Mouse (Mus musculus): Measurements from ENCODE around the gene Uchl5. TPM values are rescaled to one million over a fixed set of nuclear protein-coding genes. Genes with fewer than 3 reads are reported as not detected.
A peak's percentile ranks its signal among the peaks of the same experiment; 100 is the strongest.

The Uchl5 gene
- polyA plus RNA-seq, 1 experiment from 2014 or later: 74.6 TPM

DNA sequence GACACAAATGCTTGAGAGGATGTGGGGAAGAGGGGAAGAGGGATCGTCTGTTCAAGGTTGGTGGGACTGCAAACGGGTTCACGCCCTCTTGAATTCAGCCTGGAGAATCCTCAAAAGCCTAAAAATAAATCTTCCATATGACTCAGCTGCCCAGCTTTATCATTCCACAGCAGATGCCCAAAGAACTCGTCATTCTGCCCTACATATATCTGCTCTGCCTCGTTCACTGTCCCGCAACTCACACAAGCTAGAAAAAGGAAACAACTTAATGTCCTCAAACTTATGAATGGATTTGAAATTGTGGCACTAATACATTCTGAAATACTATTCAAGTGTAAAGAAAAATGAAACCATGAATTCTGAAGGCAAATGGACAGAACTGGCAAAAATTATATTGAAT lies 3.2 kb upstream of the Uchl5 start:
- Histone ChIP-seq H3K27me3 (ENCODE audit: control insufficient read depth, insufficient read depth, low read length) (no peaks in the 10 kb centered on the region), H3K9me3 (ENCODE audit: control insufficient read depth, low read length) (no peaks in the 10 kb centered on the region), H3K4me1 (replicated peaks; ENCODE audit: control insufficient read depth, insufficient read depth, low read length) (no peaks in the 10 kb centered on the region), H3K4me2 (replicated peaks; ENCODE audit: low read depth, low read length) (no peak overlapping the region), H3K27ac (ENCODE audit: low read depth, low read length) (no peak overlapping the region), H3K9ac (ENCODE audit: low read depth, low read length) (no peak overlapping the region), H3K4me3 (ENCODE audit: low read depth, low read length) (no peak overlapping the region), H3K36me3 (ENCODE audit: control insufficient read depth, insufficient read depth, low read length) (no peaks in the 10 kb centered on the region)
- WGBS: 88% methylated on average over 6 of the region's 6 CpGs
- ATAC-seq (ENCODE audit: low FRiP score): no peak
- DNase-seq (ENCODE audit: low spot score): no peak

DNA sequence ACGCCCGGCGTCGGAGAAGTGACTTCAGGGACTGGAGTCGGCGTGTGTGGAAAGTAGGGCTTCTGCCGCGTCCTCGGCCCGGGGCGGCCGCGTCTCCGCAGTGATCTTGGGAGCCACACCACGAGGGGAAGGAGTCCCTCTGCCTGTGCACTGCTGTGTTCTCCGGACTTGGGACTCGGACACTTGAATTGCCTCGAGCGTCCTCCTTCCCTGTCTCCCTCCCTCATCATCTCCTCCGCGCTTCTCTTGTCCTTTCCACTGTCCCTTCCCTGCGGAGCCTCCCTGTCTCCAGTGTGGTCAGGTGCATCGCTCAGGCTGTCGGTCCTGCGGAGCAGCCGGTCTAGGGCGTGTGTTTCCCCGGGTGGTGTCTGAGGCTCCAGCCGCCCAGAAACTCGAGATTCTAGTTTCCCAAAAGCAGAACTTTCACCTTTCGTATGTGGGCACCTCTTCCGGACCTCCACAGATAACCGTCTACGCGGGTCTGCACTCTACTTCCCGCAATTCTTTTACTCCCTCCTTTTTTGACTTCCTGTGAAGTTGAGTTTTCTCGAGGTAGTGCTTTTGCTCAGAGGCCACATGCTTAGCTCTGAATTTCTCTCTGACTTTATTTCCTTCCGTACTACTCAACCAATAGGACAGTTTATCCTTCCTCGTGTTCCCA lies 616 bp downstream of the Uchl5 start:
- peak; percentile 60 for DNase-seq (ENCODE audit: low spot score)
- no peaks in the 10 kb centered on the region for H3K4me1 ChIP-seq (replicated peaks; ENCODE audit: control insufficient read depth, insufficient read depth, low read length)

DNA sequence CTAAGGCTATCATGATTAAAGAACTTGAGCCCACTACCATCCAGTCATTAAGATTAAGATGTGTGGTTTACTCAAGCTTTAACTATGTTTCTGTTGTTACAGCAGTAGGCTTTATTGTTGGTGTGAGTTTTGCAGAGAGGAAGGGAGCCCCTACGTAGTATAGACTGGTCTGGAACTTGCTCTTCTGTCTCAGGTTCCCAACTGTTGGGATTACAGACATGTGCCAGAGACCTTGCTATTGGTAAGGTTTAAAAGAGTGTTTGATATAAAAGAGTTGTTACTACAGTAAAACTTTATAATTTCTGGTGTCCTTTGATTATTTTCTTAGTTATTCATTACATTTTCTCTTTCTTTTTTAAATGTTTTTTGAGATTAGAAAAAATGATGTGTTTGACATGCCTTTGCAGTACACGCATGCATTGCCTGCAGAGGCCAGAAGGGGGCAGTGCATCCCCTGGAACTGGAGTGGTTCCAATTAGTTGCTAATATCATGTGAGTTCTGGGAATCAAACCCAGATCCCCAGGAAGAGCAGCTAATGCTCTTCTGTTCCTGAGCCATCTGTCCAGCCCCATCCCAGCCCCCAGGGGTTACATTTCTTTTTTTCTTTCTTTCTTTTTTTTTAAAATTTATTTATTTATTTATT lies 11.6 kb downstream of the Uchl5 start:
- peak; percentile 49 for DNase-seq (ENCODE audit: low spot score)
- whole genome bisulfite sequencing: 70% methylated on average over 2 of the region's 2 CpGs
- no peak overlapping the region for H3K4me2 ChIP-seq (replicated peaks; ENCODE audit: low read depth, low read length)

More for the DNA sequence above, 616 bp downstream of the Uchl5 start:
- Histone ChIP-seq H3K9ac (ENCODE audit: low read depth, low read length) (peak overlapping the region; percentile 82), H3K27ac (ENCODE audit: low read depth, low read length) (peak overlapping the region; percentile 58; the same call in 1 of the 2 replicates), H3K9me3 (ENCODE audit: control insufficient read depth, low read length) (no peaks in the 10 kb centered on the region), H3K36me3 (ENCODE audit: control insufficient read depth, insufficient read depth, low read length) (no peaks in the 10 kb centered on the region), H3K4me3 (ENCODE audit: low read depth, low read length) (peak overlapping the region; percentile 80), H3K4me2 (replicated peaks; ENCODE audit: low read depth, low read length) (peak overlapping the region; percentile 75), H3K27me3 (ENCODE audit: control insufficient read depth, insufficient read depth, low read length) (no peaks in the 10 kb centered on the region)
- no peak; the same call in none of the 2 replicates for ATAC-seq (ENCODE audit: low FRiP score)
- under 1% methylated on average over 37 of the region's 39 CpGs for WGBS

DNA sequence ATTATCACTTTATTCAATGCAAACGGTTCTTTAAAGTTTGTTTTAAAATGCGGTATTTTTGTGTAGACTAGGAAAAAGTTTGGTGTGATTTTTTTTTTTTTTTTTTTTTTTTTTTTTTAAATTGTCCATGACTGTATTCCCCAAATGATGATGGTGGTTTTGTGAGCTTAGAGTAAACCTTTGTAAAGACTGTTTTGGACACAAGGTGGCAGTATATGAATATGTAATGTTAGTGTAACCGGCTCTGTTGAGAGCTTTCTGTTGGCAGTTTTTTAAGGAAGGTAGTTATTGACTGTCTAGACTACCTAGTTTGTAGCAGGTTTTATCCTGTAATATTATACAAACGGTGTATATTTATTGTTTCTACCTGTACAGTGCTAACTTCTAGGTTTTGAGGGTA lies 26.5 kb downstream of the Uchl5 start:
- no peaks in the 10 kb centered on the region for H3K4me1 ChIP-seq (replicated peaks; ENCODE audit: control insufficient read depth, insufficient read depth, low read length)
- no peaks in the 10 kb centered on the region for H3K27me3 ChIP-seq (ENCODE audit: control insufficient read depth, insufficient read depth, low read length)
- ATAC-seq (ENCODE audit: low FRiP score) (peak; percentile 87), DNase-seq (ENCODE audit: low spot score) (peak; percentile 84)
- H3K36me3 ChIP-seq (ENCODE audit: control insufficient read depth, insufficient read depth, low read length): no peaks in the 10 kb centered on the region
- no peaks in the 10 kb centered on the region for H3K9me3 ChIP-seq (ENCODE audit: control insufficient read depth, low read length)
- no peak overlapping the region for H3K27ac ChIP-seq (ENCODE audit: low read depth, low read length)
- no peak overlapping the region for H3K4me2 ChIP-seq (replicated peaks; ENCODE audit: low read depth, low read length)
- WGBS: 47% methylated on average over 4 of the region's 4 CpGs
- H3K4me3 ChIP-seq (ENCODE audit: low read depth, low read length): no peak overlapping the region
- H3K9ac ChIP-seq (ENCODE audit: low read depth, low read length): no peak overlapping the region

More for the DNA sequence above, 11.6 kb downstream of the Uchl5 start:
- Histone ChIP-seq H3K27me3 (ENCODE audit: control insufficient read depth, insufficient read depth, low read length) (no peaks in the 10 kb centered on the region), H3K36me3 (ENCODE audit: control insufficient read depth, insufficient read depth, low read length) (no peaks in the 10 kb centered on the region), H3K4me1 (replicated peaks; ENCODE audit: control insufficient read depth, insufficient read depth, low read length) (no peaks in the 10 kb centered on the region), H3K4me3 (ENCODE audit: low read depth, low read length) (no peak overlapping the region), H3K9me3 (ENCODE audit: control insufficient read depth, low read length) (no peaks in the 10 kb centered on the region), H3K27ac (ENCODE audit: low read depth, low read length) (no peak overlapping the region), H3K9ac (ENCODE audit: low read depth, low read length) (no peak overlapping the region)
- no peak for ATAC-seq (ENCODE audit: low FRiP score)

DNA sequence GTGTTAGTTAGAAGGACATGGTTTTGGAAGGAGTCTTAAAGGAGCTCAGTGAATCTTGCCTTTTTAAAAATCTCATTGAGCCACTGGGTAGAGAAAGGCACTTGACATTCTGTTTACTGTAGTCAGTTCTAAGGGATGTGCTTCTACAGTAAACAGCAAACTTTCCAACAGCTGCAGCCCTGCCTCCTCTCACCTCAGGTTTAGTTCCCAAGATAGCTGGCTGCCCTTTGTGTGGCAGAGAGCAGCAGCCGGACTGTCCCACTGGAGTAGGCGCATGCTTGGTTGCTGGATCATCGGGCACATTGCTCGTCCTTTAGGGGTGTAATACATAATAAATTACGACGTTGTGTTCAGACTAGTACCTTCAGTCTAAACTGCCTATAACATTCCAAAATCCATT lies 32.0 kb downstream of the Uchl5 start:
- no peaks in the 10 kb centered on the region for H3K36me3 ChIP-seq (ENCODE audit: control insufficient read depth, insufficient read depth, low read length)
- 91% methylated on average over 6 of the region's 6 CpGs for WGBS
- H3K4me1 ChIP-seq (replicated peaks; ENCODE audit: control insufficient read depth, insufficient read depth, low read length): no peaks in the 10 kb centered on the region
- DNase-seq (ENCODE audit: low spot score) (no peak), ATAC-seq (ENCODE audit: low FRiP score) (no peak)
- no peak overlapping the region for H3K9ac ChIP-seq (ENCODE audit: low read depth, low read length)
- no peak overlapping the region for H3K27ac ChIP-seq (ENCODE audit: low read depth, low read length)
- no peaks in the 10 kb centered on the region for H3K27me3 ChIP-seq (ENCODE audit: control insufficient read depth, insufficient read depth, low read length)
- no peaks in the 10 kb centered on the region for H3K9me3 ChIP-seq (ENCODE audit: control insufficient read depth, low read length)
- no peak overlapping the region for H3K4me2 ChIP-seq (replicated peaks; ENCODE audit: low read depth, low read length)
- H3K4me3 ChIP-seq (ENCODE audit: low read depth, low read length): no peak overlapping the region

DNA sequence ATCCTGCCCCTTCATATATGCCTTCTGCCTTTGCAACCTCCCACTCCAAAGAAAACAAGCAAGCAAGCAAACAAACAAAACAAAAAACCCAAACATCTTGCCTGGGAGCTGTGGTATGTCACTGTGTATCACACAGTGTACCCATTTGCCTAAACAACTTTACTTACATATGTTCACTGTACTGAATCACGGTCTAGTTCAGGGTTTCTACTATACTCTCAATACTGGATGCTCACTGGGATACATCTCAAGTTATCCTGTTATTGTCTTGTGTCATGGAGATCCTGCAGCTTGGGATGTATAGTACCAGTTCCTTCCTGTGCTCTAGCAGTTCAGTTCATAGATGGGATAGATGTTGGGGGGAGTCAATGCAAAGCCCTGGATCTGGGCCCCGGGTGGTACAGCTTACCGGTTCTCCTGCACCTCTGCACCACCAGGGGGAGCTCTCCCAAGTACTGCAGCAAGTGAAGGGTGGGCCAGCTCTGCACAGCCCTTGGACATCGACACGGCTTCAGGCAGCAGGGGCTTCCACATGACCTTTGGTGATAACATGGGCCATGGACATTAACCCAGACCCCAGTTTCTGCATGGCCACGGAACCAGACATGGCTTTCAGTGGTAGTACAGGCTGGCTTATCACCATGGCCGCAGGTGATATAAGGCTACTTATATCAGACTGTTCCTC lies 36.7 kb downstream of the Uchl5 start:
- ATAC-seq (ENCODE audit: low FRiP score) (peak; percentile 91), DNase-seq (ENCODE audit: low spot score) (peak; percentile 84)
- H3K4me3 ChIP-seq (ENCODE audit: low read depth, low read length): no peak overlapping the region
- H3K36me3 ChIP-seq (ENCODE audit: control insufficient read depth, insufficient read depth, low read length): no peaks in the 10 kb centered on the region
- no peak overlapping the region for H3K9ac ChIP-seq (ENCODE audit: low read depth, low read length)
- no peak overlapping the region for H3K27ac ChIP-seq (ENCODE audit: low read depth, low read length)
- WGBS: 42% methylated on average over 7 of the region's 7 CpGs
- H3K4me2 ChIP-seq (replicated peaks; ENCODE audit: low read depth, low read length): no peak overlapping the region
- no peaks in the 10 kb centered on the region for H3K4me1 ChIP-seq (replicated peaks; ENCODE audit: control insufficient read depth, insufficient read depth, low read length)
- H3K27me3 ChIP-seq (ENCODE audit: control insufficient read depth, insufficient read depth, low read length): no peaks in the 10 kb centered on the region
- H3K9me3 ChIP-seq (ENCODE audit: control insufficient read depth, low read length): no peaks in the 10 kb centered on the region

DNA sequence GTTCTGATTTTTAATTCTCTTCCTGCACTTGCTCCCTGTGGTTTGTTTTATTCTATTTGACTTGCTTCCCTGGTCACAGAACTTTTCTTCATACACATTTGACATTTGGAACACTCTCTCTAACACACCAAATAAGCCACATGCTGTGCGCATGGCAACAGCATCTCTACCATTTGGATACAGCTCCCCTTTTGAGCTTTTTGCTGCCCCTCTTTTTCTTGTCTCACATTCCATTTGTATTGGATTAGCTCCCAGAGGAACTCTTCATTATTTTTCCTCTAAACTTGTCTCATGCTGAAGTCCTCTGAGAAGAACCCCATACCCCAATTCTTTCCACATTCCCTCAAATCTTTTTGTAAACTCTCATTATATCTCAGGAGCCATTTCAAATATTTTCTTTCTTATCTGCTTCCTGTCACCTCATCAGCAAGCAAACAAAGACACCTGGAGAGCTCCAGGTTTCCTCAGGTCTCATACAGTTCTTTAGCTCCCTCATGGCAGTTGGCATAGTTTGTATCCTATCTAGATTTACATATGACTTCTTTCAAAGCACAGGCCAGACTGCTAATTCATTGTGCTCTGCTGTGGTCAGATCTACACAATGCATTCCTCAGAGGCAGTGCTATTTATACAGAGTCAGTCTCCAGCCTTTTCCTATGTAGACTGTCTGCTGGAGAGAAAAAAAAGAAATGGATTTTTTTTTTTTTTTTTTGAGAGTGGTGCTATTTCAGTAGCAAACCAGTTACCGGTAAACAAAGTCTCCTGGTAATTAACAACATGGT lies 43.2 kb downstream of the Uchl5 start:
- Histone ChIP-seq H3K4me3 (ENCODE audit: low read depth, low read length) (no peak overlapping the region), H3K36me3 (ENCODE audit: control insufficient read depth, insufficient read depth, low read length) (no peaks in the 10 kb centered on the region), H3K27ac (ENCODE audit: low read depth, low read length) (peak overlapping the region; percentile 3), H3K9ac (ENCODE audit: low read depth, low read length) (no peak overlapping the region), H3K27me3 (ENCODE audit: control insufficient read depth, insufficient read depth, low read length) (no peaks in the 10 kb centered on the region), H3K9me3 (ENCODE audit: control insufficient read depth, low read length) (no peaks in the 10 kb centered on the region), H3K4me2 (replicated peaks; ENCODE audit: low read depth, low read length) (no peak overlapping the region), H3K4me1 (replicated peaks; ENCODE audit: control insufficient read depth, insufficient read depth, low read length) (no peaks in the 10 kb centered on the region)
- WGBS: 49% methylated on average over 2 of the region's 2 CpGs
- peak; percentile 41 for DNase-seq (ENCODE audit: low spot score)
- ATAC-seq (ENCODE audit: low FRiP score): peak; percentile 87

DNA sequence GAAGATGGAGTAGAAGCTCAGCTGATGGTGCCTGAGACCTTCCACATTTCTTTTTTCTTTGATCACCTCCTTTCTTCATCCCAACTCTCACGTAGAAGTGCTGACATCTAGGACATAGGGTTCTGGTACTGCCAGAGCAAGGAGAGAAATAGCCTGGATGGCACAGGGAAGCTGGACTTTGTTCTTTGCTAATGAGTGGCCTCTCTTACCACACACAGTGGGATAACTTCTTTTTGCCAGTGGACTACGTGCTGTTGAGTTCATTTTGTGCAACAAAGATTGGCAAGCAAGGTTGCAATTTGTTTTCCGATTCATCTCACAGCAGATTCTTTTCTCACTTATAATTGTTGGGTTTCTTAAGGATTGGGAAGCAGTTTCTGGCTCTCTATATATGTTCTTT lies 45.6 kb downstream of the Uchl5 start:
- 88% methylated on average over 3 of the region's 3 CpGs for WGBS
- H3K4me1 ChIP-seq (replicated peaks; ENCODE audit: control insufficient read depth, insufficient read depth, low read length): no peaks in the 10 kb centered on the region
- no peak for ATAC-seq (ENCODE audit: low FRiP score)
- no peaks in the 10 kb centered on the region for H3K27me3 ChIP-seq (ENCODE audit: control insufficient read depth, insufficient read depth, low read length)
- no peaks in the 10 kb centered on the region for H3K9me3 ChIP-seq (ENCODE audit: control insufficient read depth, low read length)
- H3K36me3 ChIP-seq (ENCODE audit: control insufficient read depth, insufficient read depth, low read length): no peaks in the 10 kb centered on the region
- H3K4me2 ChIP-seq (replicated peaks; ENCODE audit: low read depth, low read length): no peak overlapping the region
- H3K4me3 ChIP-seq (ENCODE audit: low read depth, low read length): no peak overlapping the region
- no peak for DNase-seq (ENCODE audit: low spot score)
- no peak overlapping the region for H3K9ac ChIP-seq (ENCODE audit: low read depth, low read length)
- no peak overlapping the region for H3K27ac ChIP-seq (ENCODE audit: low read depth, low read length)

Measured in hindbrain, embryonic 11.5 days (tissue).